Mouse (Mus musculus): ENCODE data around the gene Apom. TPM values are rescaled to one million over a fixed set of nuclear protein-coding genes. Genes with fewer than 3 reads are reported as not detected.

Gene Apom
- polyA plus RNA-seq, 1 experiment = 0.55 TPM

- H3K27me3 ChIP-seq (ENCODE audit: control insufficient read depth, insufficient read depth, low read length) = no peaks in the 10 kb centered on the region; the same call in 1 of the 2 replicates
- no peak for TF ChIP-seq POLR2A (IDR thresholded peaks at IDR 0.05; ENCODE audit: control insufficient read depth, extremely low read depth, insufficient read depth, low read length, poor library complexity)
- TF ChIP-seq CTCF (IDR thresholded peaks at IDR 0.05; ENCODE audit: borderline replicate concordance, control insufficient read depth, extremely low read depth, insufficient read depth, low read length, poor library complexity) = no peak
- H3K4me1 ChIP-seq (replicated peaks; ENCODE audit: control insufficient read depth, insufficient read depth, low read length) = peaks cover 17% of the 10 kb centered on the region; the same call in 1 of the 2 replicates
- WGBS = 77% methylated on average over 9 of the region's 9 CpGs
- H3K36me3 ChIP-seq (ENCODE audit: control insufficient read depth, insufficient read depth, low read length) = no peaks in the 10 kb centered on the region
- DNase-seq = no peak
- no peak overlapping the region for H3K4me3 ChIP-seq (ENCODE audit: control insufficient read depth, insufficient read depth, low read length)
- H3K27ac ChIP-seq (ENCODE audit: control insufficient read depth, insufficient read depth, low read length) = no peak overlapping the region
Measured at GRCm38 (mm10) chr17:35079778-35080177, 52.1 kb downstream of the Apom start.

Other genes with a start within 250 kb of the Apom start
- gene C2, start 233.8 kb downstream of the Apom start, polyA plus RNA-seq (2012; rRNA removed) = 12.9 and 18.4 TPM in 2 replicates
- 372 and 380 TPM in 2 replicates for gene Ehmt2, start 233.6 kb downstream of the Apom start, polyA plus RNA-seq (2012; rRNA removed)
- gene Slc44a4, start 217.6 kb downstream of the Apom start, polyA plus RNA-seq (2012; rRNA removed) = 0.33 and 0.59 TPM in 2 replicates
- gene Neu1, start 200.8 kb downstream of the Apom start, polyA plus RNA-seq (2012; rRNA removed) = 66.9 and 82.3 TPM in 2 replicates
- gene Hspa1b, start 172.8 kb downstream of the Apom start, polyA plus RNA-seq (2012; rRNA removed) = 22.7 and 26.5 TPM in 2 replicates
- gene Gm20481, start 162.1 kb downstream of the Apom start, polyA plus RNA-seq (2012; rRNA removed) = not detected in 2 replicates
- 10.0 and 12.2 TPM in 2 replicates for gene Hspa1a, start 159.9 kb downstream of the Apom start, polyA plus RNA-seq (2012; rRNA removed)
- gene Hspa1l, start 159.3 kb downstream of the Apom start, polyA plus RNA-seq (2012; rRNA removed) = 0.06 and 0.28 TPM in 2 replicates
- 207 and 265 TPM in 2 replicates for gene Lsm2, start 150.2 kb downstream of the Apom start, polyA plus RNA-seq (2012; rRNA removed)
- gene Vars, start 131.1 kb downstream of the Apom start, polyA plus RNA-seq (2012; rRNA removed) = 404 and 545 TPM in 2 replicates
- 1.1 and 1.5 TPM in 2 replicates for gene Vwa7, start 115.5 kb downstream of the Apom start, polyA plus RNA-seq (2012; rRNA removed)
- 12.3 and 18.3 TPM in 2 replicates for gene Sapcd1, start 104.0 kb downstream of the Apom start, polyA plus RNA-seq (2012; rRNA removed)
- gene Msh5, start 85.3 kb downstream of the Apom start, polyA plus RNA-seq (2012; rRNA removed) = 15.5 and 20.0 TPM in 2 replicates
- 316 and 321 TPM in 2 replicates for gene Clic1, start 82.1 kb downstream of the Apom start, polyA plus RNA-seq (2012; rRNA removed)
- gene Ddah2, start 73.0 kb downstream of the Apom start, polyA plus RNA-seq (2012; rRNA removed) = 54.0 and 55.3 TPM in 2 replicates
- gene Ly6g6c, start 66.7 kb downstream of the Apom start, polyA plus RNA-seq (2012; rRNA removed) = 3.6 and 5.0 TPM in 2 replicates
- gene Mpig6b, start 65.9 kb downstream of the Apom start, polyA plus RNA-seq (2012; rRNA removed) = 0.18 and 0.20 TPM in 2 replicates
- 2.3 and 3.4 TPM in 2 replicates for gene Ly6g6e, start 55.1 kb downstream of the Apom start, polyA plus RNA-seq (2012; rRNA removed)
- gene Ly6g6d, start 54.0 kb downstream of the Apom start, polyA plus RNA-seq (2012; rRNA removed) = 0.59 and 1.5 TPM in 2 replicates
- gene Ly6g6f, start 46.4 kb downstream of the Apom start, polyA plus RNA-seq (2012; rRNA removed) = 0.66 and 1.3 TPM in 2 replicates
- 191 and 202 TPM in 2 replicates for gene Abhd16a, start 42.8 kb downstream of the Apom start, polyA plus RNA-seq (2012; rRNA removed)
- gene Ly6g5c, start 23.8 kb downstream of the Apom start, polyA plus RNA-seq (2012; rRNA removed) = 0.27 TPM in 1 of 2 replicates, not detected in the other
- 5.9 and 8.3 TPM in 2 replicates for gene Ly6g5b, start 16.6 kb downstream of the Apom start, polyA plus RNA-seq (2012; rRNA removed)
- 35.2 and 37.8 TPM in 2 replicates for gene Gpank1, start 10.6 kb downstream of the Apom start, polyA plus RNA-seq (2012; rRNA removed)
- gene Csnk2b, start 10.0 kb downstream of the Apom start, polyA plus RNA-seq (2012; rRNA removed) = 500 and 515 TPM in 2 replicates
- 12.9 and 16.0 TPM in 2 replicates for gene D17H6S53E, start 5.7 kb downstream of the Apom start, polyA plus RNA-seq (2012; rRNA removed)
- gene Bag6, start 3.1 kb upstream of the Apom start, polyA plus RNA-seq (2012; rRNA removed) = 411 TPM in 2 replicates
- gene Prrc2a, start 32.8 kb upstream of the Apom start, polyA plus RNA-seq (2012; rRNA removed) = 770 and 778 TPM in 2 replicates
- 5.4 and 8.9 TPM in 2 replicates for gene Aif1, start 44.0 kb upstream of the Apom start, polyA plus RNA-seq (2012; rRNA removed)
- gene Lst1, start 56.4 kb upstream of the Apom start, polyA plus RNA-seq (2012; rRNA removed) = 30.7 and 49.6 TPM in 2 replicates
- gene Ltb, start 62.4 kb upstream of the Apom start, polyA plus RNA-seq (2012; rRNA removed) = 358 and 375 TPM in 2 replicates
- 11.3 and 11.4 TPM in 2 replicates for gene Tnf, start 70.0 kb upstream of the Apom start, polyA plus RNA-seq (2012; rRNA removed)
- gene Lta, start 73.3 kb upstream of the Apom start, polyA plus RNA-seq (2012; rRNA removed) = 14.4 and 14.5 TPM in 2 replicates
- 0.29 TPM in 1 of 2 replicates, not detected in the other for gene Gm16181, start 88.8 kb upstream of the Apom start, polyA plus RNA-seq (2012; rRNA removed)
- gene Atp6v1g2, start 101.6 kb upstream of the Apom start, polyA plus RNA-seq (2012; rRNA removed) = 7.9 TPM in 2 replicates
- 34.2 and 41.3 TPM in 2 replicates for gene Nfkbil1, start 103.7 kb upstream of the Apom start, polyA plus RNA-seq (2012; rRNA removed)
- gene Ddx39b, start 109.7 kb upstream of the Apom start, polyA plus RNA-seq (2012; rRNA removed) = 778 and 831 TPM in 2 replicates
- gene H2-D1, start 130.7 kb upstream of the Apom start, polyA plus RNA-seq (2012; rRNA removed) = 873 and 1,061 TPM in 2 replicates
- gene H2-Q1, start 188.4 kb upstream of the Apom start, polyA plus RNA-seq (2012; rRNA removed) = 4.6 and 6.7 TPM in 2 replicates
- 142 and 170 TPM in 2 replicates for gene H2-Q2, start 210.2 kb upstream of the Apom start, polyA plus RNA-seq (2012; rRNA removed)
- gene H2-Q4, start 247.6 kb upstream of the Apom start, polyA plus RNA-seq (2012; rRNA removed) = 272 and 274 TPM in 2 replicates